Mouse (Mus musculus): ENCODE results near the gene Eif5a.
A peak's percentile ranks its signal among the peaks of the same experiment; 100 is the strongest.
"Not testable (repeated sequence)": the region's sequence is repeated elsewhere in the genome, so short reads cannot be mapped to it uniquely, and the experiment has no call there.

Eif5a gene

DNA sequence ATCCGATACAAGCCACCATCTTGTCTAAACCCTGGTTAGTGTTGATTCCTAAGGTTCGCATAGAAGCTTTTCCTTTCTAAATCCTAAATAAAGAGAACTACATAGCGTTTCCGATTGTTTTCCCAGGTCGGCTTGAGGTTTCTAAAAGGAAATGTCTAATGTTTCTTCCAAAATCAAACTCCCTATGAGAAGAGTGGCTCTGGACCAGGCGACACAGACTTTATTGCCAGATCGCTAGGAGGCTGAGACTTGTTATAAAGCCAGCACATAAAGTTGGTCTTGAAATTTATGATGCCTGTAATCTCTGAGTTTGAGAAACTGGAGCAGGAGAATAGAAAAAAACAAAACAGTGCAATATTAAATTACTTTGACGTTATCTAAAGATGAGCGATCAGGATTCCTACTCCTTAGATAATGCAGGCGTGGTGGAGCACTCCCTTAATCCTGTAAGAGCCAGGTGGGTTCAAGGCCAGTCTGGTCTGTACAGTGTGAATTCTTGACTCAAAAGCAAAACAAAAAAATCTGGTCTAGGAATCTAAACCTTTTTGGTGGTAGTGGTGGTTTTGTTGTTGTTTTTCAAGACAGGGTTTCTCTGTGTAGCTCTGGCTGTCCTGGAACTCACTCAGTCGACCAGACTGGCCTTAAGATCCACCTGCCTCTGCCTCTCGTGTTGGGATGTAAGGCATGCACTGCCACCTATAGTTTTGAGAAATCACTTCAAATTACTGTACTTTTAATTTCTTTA lies 426 bp upstream of the Eif5a start:
- no peak for DNase-seq (ENCODE audit: low spot score)

DNA sequence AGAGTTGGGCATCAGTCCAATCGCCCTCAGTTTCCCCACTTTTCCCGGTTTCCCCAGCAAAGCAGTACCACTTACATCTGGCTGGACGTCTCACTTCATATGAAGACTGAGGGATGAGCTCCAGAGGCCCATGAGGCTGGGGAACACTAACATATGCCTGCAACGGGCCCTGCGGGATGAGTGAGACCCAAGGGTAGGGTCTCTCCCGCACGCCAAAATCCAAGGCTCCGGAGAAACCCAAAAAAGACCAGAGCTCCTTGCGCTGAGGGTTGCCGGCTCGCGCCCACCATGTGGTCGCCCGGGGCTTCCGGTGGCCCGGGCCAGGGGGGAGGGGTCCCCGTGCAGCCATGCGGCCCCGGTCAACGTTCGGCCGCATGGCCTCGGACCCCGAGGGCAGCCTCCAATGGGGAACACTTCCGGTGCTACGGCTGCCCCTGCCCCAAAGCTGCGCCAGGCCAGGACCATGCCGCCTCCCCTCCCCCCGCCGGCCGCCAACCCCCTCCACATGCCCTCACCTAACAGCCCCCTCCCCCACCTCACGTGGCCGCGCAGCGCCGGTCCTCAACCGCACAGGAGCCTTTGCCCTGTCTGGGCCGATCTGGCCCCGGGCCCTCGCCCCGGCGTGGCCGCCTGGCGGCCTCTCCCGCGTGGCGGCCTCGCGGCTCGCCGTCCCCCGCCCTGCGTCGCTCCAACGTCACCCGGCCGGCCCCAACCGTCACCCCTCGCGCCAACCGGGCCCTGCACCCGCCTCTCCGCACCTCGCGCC lies 1.3 kb downstream of the Eif5a start:
- peak; percentile 86 for DNase-seq (ENCODE audit: low spot score)

DNA sequence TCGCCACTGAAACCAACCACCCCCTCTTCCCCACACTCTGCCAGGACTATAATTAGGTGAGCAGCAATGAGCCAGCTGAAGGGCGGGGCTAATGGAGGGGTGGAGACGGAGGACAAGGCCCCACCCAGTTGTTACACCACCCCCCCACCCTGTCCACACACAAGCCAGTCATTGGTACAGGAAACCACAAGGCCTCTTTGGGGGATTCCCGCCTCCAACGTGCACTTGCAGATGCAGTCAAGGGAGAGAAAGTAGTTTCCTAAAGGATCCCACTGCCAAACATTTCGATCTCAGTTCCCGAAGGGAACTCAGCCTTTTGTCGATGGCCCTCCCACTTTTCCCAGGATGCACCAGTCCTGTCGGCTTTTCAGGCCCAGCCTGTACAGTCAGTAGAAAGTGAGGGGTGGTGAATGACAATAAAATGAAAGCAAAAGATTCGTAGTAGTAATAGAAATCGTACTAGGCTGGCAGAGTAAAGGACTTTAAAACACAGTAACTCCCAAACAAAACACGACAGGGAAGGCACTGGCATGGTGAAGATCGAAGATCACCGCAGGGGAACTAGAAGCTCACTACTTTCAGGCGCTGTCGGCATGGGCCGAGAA lies 2.0 kb downstream of the Eif5a start:
- peak; percentile 85 for DNase-seq (ENCODE audit: low spot score)

DNA sequence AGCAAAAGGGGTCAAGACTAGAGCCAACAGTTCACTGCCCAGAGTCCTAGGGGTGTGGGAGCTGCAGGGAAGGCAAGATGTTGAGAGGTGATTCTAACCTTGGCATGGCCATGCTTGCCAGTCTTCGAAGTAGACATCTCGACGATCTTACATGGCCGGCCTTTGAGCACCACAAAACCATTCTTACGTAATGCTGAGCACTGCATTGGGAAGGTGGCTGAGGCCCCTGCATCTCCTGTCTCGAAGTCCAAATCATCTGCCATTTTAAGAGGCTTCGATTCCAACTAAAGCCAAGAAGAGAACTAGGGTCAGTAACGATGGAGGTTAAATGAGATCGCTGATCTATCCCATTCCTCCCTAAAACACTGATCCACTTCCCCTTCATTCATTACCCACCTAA lies 2.7 kb downstream of the Eif5a start:
- DNase-seq (ENCODE audit: low spot score) = no peak

DNA sequence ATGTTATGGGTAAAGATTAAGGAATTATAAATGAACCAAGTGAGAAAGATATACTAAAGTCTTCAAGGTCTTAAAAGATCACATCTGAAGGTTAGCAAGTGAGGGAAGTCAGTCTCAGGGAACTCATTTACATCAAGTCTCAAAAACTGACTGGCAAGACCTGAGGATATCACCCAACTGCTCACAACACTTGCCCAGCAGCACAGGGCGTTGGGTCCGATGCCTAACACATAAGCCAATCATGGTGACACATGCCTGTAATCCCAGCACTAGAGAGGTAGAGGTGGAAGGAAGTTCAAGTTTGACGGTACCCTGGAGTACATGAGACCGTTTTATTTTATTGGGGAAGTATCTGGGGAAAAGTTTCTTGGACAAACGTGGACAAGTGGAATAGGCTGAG lies 3.6 kb downstream of the Eif5a start:
- DNase-seq (ENCODE audit: low spot score) = no peak

DNA sequence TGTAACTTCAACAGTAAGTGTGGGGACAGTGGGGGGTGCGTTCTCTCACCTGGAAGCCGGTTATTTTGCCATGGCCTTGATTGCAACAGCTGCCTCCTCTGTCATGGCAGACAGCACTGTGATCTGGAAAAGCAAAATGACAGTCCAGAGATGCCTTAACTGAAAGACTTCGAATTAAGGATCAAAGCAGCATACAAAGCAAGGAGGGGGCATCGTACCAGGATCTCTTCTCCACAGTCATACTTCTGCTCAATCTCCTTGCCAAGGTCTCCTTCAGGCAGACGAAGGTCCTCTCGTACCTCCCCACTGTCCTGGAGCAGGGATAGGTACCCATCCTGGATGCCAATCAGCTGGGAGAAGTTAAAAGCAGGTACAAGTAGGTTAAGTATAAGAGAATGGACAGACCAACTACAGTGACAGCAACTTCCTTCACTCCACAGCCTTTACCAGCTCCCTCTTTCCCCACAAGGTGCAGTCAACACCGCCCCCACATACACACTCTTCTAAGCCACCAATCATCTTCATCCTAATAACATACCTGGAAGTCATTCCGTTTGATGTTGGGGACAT lies 4.3 kb downstream of the Eif5a start:
- no peak for DNase-seq (ENCODE audit: low spot score)

DNA sequence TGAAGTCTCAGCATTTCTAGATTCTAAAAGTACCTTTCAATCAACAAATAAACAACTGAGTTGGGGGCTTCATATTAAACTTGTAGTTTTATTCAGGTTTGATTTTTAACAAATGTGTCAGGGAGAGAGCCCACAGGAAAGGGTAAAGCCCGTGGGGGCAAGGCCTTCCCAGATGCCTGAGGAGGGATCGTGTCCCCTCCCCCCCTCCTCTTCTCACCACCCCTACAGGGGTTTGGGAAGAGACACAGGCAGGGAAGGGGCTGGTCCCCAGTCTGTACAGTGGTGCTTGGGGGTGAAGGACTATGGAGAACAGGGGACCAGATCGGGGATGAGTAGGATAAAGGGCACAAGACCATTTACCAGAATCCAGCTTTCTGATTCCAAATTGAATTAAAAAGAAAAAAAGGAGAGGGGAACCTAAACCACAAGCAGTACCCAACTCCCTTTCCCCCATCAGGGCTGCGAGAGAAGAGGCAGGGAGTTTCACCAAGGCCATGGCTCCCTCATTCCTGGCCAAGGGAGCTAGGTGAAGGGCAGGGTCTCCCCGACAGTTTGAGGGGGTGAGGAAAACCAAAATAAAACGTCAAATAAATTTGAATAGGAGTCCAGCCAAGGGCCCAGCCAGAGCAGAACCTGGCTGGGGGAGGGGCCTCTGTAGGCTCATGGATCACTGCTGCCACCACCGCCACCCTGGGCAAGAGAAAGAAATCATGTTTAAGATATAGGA lies 4.9 kb downstream of the Eif5a start:
- DNase-seq (ENCODE audit: low spot score) = not testable (repeated sequence)

DNA sequence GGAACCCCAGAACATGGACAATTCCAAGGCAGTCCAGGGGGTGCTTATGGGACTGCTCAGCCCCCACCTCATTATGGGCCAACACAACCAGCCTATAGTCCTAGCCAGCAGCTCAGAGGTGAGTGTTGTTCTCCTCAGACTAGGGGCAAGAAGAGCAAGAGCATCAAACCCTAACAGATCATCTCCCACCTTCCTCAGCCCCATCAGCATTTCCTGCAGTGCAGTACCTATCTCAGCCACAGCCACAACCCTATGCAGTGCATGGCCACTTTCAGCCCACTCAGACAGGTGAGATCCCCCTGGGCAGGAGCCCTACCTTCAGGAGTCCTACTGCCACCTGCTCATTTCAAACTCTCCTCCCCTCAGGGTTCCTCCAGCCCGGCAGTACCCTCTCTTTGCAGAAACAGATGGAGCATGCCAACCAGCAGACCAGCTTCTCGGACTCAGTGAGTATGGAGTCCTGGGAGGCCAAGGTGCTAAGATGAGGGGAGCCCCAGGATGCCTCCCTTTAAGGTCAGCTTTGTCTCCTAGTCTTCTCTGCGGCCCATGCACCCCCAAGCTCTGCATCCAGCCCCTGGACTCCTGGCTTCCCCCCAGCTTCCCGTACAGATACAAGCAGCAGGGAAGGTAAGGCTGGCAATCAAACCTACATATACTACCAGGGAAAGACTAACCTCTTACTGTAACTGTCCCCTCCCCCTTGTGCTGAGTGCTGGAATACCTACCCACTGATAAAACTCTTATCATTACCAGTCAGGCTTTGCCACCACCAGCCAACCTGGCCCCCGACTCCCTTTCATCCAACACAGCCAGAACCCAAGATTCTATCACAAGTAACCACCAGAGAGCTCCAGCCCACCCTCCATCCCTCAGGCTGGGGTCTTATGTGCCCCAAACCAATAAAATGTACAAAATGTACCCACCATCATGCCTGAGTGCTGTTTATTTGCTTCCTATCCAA lies 5.8 kb downstream of the Eif5a start:
- DNase-seq (ENCODE audit: low spot score) = no peak

DNA sequence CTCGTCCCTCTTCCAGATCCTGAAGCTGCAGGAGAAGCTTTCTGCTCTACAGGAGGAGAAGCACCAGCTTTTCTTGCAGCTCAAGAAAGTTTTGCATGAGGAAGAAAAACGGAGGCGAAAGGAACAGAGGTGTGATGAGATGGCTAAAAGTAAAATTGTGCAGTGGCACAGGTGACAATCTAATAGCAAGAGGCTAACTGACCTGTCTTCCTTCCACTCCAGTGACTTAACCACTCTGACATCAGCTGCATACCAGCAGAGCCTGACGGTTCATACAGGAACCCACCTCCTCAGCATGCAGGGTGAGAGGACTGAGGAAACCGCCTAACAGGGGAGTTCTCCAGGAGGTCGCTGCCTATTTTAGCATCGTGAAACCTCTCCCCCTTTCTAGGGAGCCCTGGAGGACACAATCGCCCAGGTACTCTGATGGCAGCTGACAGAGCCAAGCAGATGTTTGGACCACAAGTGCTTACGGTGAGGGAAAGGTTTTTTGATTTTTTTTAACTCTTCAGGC lies 6.8 kb downstream of the Eif5a start:
- no peak for DNase-seq (ENCODE audit: low spot score)

DNA sequence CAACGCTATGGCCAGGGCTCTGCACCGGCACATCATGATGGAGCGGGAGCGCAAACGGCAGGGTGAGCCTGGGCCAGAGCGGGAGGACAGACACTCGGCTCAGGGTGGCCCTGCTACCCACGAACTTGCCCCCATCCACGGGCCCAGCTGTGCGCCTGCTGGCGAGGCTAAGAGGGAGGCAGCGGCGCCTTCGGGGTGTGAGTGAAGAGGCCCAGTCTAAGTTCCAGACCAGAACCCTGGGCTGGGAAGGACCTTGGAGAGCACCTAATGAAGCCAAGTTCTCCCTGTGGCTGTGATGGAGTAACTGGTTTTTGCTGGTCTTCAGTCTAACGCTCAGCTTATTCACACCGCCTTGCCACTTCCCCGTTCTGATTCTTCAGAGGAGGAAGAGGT lies 7.4 kb downstream of the Eif5a start:
- peak; percentile 62 for DNase-seq (ENCODE audit: low spot score)

DNA sequence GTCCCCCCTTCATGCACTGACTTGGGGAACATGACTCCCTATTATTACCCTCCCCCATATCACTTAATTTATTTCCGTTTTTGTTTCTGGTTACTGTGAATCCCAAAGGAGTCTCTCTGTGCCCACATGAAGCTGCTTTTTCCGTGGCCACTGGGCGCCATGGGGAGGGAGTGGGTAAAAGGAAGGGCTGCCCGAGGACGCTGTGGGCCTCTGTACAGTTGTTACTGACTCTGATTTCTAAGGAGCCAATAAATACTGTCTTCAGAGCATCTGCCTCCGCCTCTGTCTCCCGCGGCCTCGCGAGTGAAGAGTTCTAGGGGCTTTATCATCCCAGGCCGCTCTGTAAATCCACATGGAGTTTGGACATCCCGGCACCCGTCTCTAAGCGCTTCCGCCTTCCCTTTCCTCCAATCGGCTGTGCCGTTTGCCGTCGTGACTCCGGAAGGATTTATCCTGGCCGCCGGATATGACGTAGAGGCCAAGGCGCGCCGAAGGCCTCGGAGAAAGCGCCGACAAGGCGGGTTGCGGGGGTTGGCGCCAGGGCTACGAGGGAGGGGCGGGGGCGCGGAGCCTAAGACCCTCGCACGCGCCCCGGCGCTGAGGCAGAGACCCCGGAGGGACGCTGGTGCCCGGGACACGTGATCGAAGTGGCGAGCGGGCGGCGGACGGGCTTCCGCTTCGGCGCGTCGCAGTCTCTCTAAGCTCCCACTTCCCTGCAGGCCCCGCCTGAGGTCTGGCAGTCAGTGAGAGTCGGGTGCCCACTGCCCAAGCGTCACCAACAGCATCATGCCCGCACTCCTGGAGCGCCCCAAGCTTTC lies 8.0 kb downstream of the Eif5a start, which contains the start of gene Gps2:
Gps2 (plus strand) TSS at position 335 of the 818 bp plus-strand sequence.
- DNase-seq (ENCODE audit: low spot score) = peak; percentile 90

DNA sequence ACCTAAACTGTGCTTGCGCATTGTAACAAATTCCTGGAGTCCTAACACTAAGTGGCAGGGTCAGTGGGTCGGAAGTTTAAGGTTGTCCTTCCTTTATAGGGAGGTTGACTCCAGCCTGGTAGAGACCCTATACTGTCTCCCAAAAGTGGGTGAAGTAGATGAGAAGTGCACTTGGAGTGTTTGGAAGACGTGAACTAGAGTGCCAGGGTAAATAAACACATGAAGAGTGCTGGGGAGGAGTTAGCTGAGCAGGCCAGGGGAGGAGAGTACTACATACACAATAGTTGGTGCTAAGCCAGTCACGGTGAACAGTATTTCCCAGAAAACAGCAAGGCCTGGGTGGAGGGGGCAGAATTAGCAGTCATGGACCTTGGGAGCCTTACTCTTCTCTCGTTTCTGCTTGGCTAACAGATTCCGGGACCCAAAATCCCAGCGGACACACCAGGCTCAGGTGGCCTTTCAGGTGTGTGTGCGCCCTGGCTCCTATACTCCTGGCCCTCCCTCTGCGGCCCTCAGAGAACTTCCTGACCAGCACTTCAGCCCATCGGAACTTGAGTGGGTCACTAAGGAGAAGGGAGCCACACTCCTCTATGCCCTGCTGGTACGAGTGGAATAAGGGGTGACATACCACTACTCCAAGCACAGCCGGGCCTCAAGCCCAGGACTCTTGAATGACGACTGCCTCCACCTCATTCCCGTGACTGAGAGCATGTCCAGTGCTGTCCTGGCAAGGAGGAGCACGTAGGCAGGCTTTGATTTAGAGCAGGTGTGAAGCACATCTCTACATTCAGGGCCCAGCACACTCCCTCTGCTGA lies 8.8 kb downstream of the Eif5a start:
- no peak for DNase-seq (ENCODE audit: low spot score)

DNA sequence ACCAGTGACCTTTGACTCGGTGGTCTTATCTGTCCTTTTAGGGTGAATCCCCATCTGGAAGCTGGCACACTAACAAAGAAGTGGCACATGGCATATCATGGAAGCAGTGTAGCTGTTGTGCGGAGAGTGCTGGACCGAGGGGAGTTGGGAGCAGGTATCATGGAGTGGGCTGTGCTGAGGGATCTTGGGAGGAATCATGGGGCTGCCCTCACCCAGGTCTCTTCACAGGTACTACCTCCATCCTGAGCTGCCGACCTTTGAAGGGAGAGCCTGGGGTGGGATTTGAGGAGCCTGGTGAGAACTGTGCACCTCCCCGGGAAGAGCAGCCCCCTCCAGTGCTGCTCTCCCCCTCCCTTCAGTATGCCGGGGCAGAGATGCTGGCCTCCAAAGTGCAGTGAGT lies 10.1 kb downstream of the Eif5a start:
- DNase-seq (ENCODE audit: low spot score) = no peak

DNA sequence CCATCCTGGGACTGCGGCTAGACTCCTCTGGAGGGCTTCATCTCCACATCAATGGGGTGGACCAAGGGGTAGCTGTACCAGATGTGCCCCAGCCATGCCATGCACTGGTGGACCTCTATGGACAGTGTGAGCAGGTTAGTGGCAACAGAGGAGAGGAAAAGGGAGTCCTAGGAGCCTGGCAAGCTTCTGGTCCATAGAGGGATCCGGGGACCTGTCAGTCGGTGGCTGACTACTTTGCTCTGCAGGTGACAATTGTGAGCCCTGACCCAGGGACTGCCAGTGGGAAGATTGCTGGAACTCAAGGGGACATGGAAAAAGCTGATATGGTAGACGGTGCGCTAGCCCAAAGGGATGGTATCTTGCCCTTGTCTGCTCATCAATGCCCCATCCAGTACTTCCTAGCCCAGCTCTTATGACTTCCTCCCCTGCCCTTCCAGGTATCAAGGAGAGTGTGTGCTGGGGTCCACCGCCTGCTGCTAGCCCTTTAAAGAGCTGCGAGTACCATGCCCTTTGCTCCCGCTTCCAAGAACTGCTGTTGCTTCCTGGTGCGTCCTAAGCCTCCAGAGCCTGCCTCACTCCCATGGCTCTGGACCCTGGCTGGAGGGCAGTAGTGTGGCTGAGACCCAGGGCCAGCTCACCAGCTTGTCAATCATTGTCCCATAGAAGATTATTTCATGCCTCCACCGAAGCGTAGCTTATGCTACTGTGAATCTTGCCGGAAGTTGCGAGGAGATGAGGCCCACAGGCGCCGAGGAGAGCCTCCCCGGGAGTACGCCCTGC lies 10.8 kb downstream of the Eif5a start:
- DNase-seq (ENCODE audit: low spot score) = no peak

DNA sequence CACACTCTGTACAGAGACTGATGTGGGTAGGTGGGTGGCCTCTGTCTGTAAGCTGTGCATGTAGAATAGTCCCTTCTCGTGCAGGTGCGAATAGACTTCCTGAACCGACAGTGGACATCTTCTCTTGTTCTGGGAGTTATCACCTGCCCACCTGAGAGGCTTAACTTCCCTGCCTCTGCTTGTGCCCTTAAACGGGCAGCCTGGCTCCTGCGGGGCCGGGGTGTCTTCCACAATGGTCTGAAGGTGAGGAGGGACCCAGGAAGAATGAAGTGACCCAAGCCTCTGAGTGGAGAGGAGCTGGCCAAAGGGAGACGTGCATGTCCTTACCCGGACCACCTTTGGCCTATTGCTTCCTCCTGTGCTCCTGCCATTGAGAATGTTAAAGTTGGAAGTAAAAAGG lies 11.6 kb downstream of the Eif5a start:
- DNase-seq (ENCODE audit: low spot score) = no peak

DNA sequence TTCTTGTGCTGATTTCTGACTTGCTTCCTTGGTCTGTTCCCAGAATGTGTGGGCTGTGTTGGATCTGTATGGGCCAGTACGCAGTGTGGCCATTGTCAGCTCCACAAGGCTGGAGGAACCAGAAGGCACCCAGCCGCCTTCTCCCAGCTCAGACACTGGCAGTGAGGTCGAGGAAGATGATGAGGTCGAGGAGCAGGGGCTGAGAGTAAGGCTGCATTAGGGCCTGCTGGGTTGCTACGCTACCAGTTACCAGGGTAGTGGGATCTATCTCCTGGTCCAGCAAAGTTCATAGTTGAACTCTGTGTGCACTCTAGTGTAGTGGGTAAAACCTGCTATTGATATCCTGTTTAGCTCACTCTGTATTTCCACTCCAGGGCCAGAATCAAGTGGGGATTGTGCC lies 12.6 kb downstream of the Eif5a start:
- no peak for DNase-seq (ENCODE audit: low spot score)

DNA sequence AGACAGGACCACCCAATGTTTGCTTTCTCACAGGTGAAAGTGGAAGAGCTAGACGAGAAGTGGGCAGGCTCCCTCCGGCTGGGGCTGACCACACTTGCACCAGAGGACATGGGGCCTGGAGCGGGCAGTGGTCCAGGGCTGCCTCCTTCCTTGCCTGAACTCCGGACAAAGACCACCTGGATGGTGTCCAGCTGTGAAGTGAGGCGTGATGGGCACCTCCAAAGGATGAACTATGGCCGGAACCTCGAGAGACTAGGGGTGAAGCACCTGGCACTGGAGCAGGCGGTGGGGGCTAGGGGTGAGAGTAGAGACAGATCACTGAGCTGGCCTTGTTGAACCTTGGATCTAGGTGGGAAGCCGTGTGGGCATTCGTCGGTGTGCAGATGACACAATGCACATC lies 13.1 kb downstream of the Eif5a start:
- no peak for DNase-seq (ENCODE audit: low spot score)

DNA sequence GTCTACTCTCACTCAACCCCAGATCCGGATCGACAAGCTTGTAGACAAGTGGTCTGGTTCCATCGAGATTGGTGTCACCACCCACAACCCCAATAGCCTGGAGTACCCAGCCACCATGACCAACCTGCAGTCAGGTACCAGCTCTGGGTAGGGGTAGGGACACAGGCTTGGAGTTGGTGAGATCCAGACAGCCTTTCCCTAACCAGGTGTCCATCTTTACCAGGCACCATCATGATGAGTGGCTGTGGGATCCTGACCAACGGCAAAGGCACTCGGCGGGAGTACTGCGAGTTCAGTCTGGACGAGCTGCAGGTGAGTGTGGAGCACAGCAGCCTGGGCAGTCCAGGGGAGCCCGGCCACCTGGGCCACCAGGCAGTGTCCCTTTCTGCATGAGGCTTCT lies 17.4 kb downstream of the Eif5a start:
- no peak for DNase-seq (ENCODE audit: low spot score)

Data from testis, postnatal 10 days (tissue).